Mouse (Mus musculus) lung, adult 2 months (tissue): ENCODE results near the gene Hspa2.

ENCODE experiments used
- CTCF ChIP-seq: fragments of 200-500 bp; IDR thresholded peaks from 2 replicates; pipeline ENCODE4 v1.5.1; 2011; ENCODE audit warnings: mild to moderate bottlenecking, low read length, control low read depth; ENCODE audit not compliant: insufficient read depth
- POLR2A ChIP-seq: fragments of 200-500 bp; IDR thresholded peaks from 2 replicates; pipeline ENCODE4 v1.6.1; 2011; ENCODE audit warnings: low read depth, mild to moderate bottlenecking, control low read depth, low read length, borderline replicate concordance; ENCODE audit errors: extremely low read depth

DNA sequence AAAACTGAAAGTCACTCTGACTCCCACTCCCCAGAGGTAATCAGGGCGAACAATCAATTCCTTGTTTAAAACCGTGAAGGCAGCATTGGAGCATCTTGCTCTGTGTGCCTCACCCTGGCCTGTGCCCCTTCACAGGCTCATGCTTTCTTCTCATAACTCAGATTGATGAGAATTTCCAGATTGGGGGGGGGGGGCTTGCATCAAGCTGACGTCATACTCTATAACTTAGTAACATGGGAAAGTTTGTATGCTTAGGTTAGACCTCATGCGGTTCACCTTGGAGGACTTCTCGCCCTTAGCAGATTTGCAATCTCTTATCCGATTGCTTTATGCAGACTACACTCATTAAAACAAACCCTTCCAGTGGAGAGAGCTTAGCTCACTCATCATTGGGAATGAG is 30.0 kb upstream of the Hspa2 start:
- TF ChIP-seq POLR2A = no peak
- no peak for TF ChIP-seq CTCF
